Mouse (Mus musculus) small intestine, adult 2 months (tissue): ENCODE measurements around the gene Ust. TPM values are rescaled to one million over a fixed set of nuclear protein-coding genes. Genes with fewer than 3 reads are reported as not detected.

Experiments used
- H3K27ac ChIP-seq: fragments of 200-500 bp; 2 replicates; pipeline ENCODE4 v1.5.1; 2012; ENCODE audit warnings: low read depth, low read length, control low read depth, inconsistent platforms; ENCODE audit not compliant: insufficient read depth
- H3K27me3 ChIP-seq: fragments of 200-500 bp; 2 replicates; pipeline ENCODE4 v1.6.1; 2012; ENCODE audit warnings: mild to moderate bottlenecking, moderate library complexity, low read length, inconsistent platforms; ENCODE audit not compliant: control insufficient read depth, insufficient read depth
- H3K36me3 ChIP-seq: fragments of 200-500 bp; 2 replicates; pipeline ENCODE4 v1.6.1; 2012; ENCODE audit warnings: mild to moderate bottlenecking, low read length, control low read depth, inconsistent platforms; ENCODE audit not compliant: control insufficient read depth, insufficient read depth
- H3K4me1 ChIP-seq: fragments of 200-500 bp; 2 replicates; pipeline ENCODE4 v1.6.1; 2012; ENCODE audit warnings: low read length, inconsistent platforms, mixed read lengths; ENCODE audit not compliant: control insufficient read depth, insufficient read depth, insufficient read length
- H3K4me3 ChIP-seq: fragments of 200-500 bp; 2 replicates; pipeline ENCODE4 v1.5.1; 2012; ENCODE audit warnings: low read depth, mild to moderate bottlenecking, control low read depth, inconsistent platforms, low read length, moderate library complexity
- CTCF ChIP-seq: fragments of 200-500 bp; IDR thresholded peaks from 2 replicates; pipeline ENCODE4 v1.5.1; 2012; ENCODE audit warnings: low read depth, mild to moderate bottlenecking, control low read depth, inconsistent platforms, low read length, moderate library complexity, mixed read lengths; ENCODE audit not compliant: insufficient replicate concordance, insufficient read length; ENCODE audit errors: extremely low read depth
- POLR2A ChIP-seq: fragments of 200-500 bp; IDR thresholded peaks from 2 replicates; pipeline ENCODE4 v1.6.1; 2012; ENCODE audit warnings: low read depth, mild to moderate bottlenecking, control low read depth, inconsistent platforms, low read length, moderate library complexity
- WGBS: fragments of 180-500 bp; shearing (Covaris S2); methylation state at CpG from one replicate; pipeline ENCODE4 v1.1.7; 2018; 5-methylcytosine and 5-hydroxymethylcytosine counted together
- polyA plus RNA-seq: library from polyadenylated mRNA; depleted of rRNA; stranded (reverse); fragments of >200 nt; gene quantifications from 2 replicates; pipeline ENCODE4 v1.2.3, GENCODE M21; 2012

The Ust gene
- polyA plus RNA-seq, 1 experiment = 0.33 TPM

DNA sequence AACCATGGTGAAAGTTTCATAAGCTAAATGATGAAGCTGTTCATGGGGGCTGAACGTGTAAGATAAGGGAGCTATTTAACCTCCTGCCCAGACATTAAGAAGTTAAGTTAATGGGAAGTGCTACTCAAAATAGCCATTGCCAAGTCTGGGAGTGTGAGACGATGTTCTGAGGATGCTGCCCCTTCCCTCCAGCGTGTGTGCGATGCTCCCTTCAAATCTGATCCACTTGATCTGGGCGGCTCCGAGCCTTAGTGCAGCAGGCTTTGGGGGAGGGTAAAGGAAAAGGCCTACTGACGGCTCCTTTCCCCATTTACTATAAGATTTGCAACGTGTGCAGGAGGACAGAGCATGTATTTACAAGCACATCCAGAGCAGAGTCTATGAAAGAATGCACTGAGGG lies 301.7 kb downstream of the Ust start:
- Histone ChIP-seq H3K27ac (no peak overlapping the region), H3K4me1 (peaks cover 6% of the 10 kb centered on the region; the same call in 1 of the 2 replicates), H3K4me3 (no peak overlapping the region), H3K36me3 (no peaks in the 10 kb centered on the region), H3K27me3 (no peaks in the 10 kb centered on the region)
- no peak for TF ChIP-seq POLR2A
- TF ChIP-seq CTCF = no peak
- WGBS = 73% methylated on average over 8 of the region's 8 CpGs

DNA sequence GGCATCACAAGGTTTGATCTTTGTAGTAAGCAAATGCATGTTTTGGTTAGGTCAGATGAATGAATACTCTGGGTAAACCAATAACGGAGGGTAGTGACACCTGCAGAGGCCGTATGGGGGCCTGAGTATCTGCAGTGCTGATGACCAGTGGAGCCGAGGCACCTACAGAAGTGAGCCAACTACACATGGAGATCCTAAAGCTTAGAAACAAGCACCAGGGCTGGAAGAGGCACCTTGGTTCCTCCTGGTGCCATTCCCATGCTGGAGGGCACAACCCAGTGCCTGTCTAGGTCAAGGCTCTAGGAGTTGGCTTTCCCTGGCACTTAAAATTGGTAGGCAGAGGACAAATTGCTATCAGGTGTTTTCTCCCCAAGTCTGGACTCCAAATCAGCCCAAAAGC lies 303.4 kb downstream of the Ust start:
- TF ChIP-seq POLR2A (no peak), CTCF (no peak)

GRCm38 (mm10) chr10:8213906-8214421 lies 304.7 kb downstream of the Ust start:
- 12% methylated on average over 16 of the region's 16 CpGs for WGBS
- Histone ChIP-seq H3K36me3 (no peaks in the 10 kb centered on the region), H3K4me3 (peak overlapping the region; percentile 50)

More for the DNA sequence above, 303.4 kb downstream of the Ust start:
- H3K4me1 ChIP-seq = peaks cover 6% of the 10 kb centered on the region; the same call in 1 of the 2 replicates
- no peak overlapping the region for H3K27ac ChIP-seq
- 94% methylated on average over 3 of the region's 3 CpGs for WGBS
- H3K27me3 ChIP-seq = no peaks in the 10 kb centered on the region
- H3K4me3 ChIP-seq = no peak overlapping the region
- H3K36me3 ChIP-seq = no peaks in the 10 kb centered on the region

DNA sequence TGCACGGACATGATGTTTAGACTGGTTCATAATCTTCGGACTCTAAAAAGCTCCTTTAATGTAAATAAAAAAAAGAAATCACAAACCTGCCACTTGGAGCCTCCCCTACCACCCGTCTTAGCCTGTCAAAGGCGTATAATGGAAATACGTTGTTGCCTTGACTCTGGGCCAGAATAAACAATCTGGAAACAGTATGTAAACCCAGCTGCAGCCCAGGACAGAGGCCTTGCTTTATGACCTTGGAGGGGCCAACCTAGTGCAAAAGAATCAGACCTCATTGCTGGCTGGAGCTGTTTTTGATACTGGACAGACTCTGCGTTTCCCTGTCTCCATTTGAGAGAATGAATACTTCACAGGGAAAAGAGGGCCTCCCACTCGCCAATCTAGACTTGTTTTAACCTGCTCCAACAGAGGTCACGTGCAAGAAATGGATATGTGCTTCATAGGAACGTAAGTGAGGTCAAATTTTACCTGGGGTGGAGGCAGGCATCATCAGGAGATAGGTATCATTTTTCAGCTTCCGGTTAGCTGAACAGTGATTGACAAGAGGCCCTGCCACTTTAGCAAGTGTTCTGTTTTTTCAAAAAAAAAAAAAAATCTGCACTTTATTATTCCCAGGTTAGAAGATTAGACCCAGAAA lies 305.2 kb downstream of the Ust start:
- Histone ChIP-seq H3K27ac (peak overlapping the region; percentile 37; the same call in 1 of the 2 replicates), H3K27me3 (no peaks in the 10 kb centered on the region)
- TF ChIP-seq CTCF = no peak
- no peak for TF ChIP-seq POLR2A

More at GRCm38 (mm10) chr10:8213906-8214421, 304.7 kb downstream of the Ust start:
- Histone ChIP-seq H3K4me1 (peaks cover 6% of the 10 kb centered on the region; the same call in 1 of the 2 replicates), H3K27me3 (no peaks in the 10 kb centered on the region), H3K27ac (peak overlapping the region; percentile 37)
- TF ChIP-seq CTCF = no peak
- TF ChIP-seq POLR2A = no peak

DNA sequence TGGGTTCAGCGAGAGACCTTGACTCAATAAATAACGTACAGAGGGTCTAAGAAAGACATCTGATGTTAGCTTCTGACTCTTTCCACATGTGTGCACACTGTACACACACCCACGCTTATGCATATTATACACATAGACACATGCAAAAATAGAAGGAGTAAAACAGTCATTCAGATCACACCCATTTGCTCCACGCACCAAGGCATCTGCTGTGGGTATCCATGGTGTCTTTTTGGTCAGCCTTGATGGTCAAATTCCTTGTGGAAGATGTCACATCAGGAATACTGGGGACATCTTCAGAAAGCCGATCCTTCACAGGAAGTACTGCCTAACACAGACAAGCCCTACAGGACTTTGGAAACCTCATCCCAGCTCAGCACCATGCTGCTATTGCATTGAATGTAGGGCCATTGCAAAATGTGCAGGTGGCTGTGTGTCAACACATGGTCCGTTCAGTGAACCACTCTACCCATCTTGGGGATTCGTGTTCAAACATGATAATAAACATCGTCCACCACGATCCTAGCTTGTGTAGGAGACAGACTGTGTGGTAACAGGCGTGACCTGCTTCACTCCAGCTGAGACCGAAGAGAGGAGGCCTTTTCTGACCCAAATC lies 305.9 kb downstream of the Ust start:
- no peak for TF ChIP-seq POLR2A
- no peak for TF ChIP-seq CTCF
- no peak overlapping the region for H3K4me3 ChIP-seq
- H3K27me3 ChIP-seq = no peaks in the 10 kb centered on the region
- WGBS = 72% methylated on average over 11 of the region's 11 CpGs
- peaks cover 6% of the 10 kb centered on the region; the same call in 1 of the 2 replicates for H3K4me1 ChIP-seq
- no peak overlapping the region for H3K27ac ChIP-seq
- no peaks in the 10 kb centered on the region for H3K36me3 ChIP-seq

More for the DNA sequence above, 305.2 kb downstream of the Ust start:
- Histone ChIP-seq H3K4me3 (peak overlapping the region; percentile 50; the same call in 1 of the 2 replicates), H3K36me3 (no peaks in the 10 kb centered on the region), H3K4me1 (peaks cover 6% of the 10 kb centered on the region; the same call in 1 of the 2 replicates)
- 25% methylated on average over 10 of the region's 10 CpGs for WGBS

GRCm38 (mm10) chr10:8211694-8212093 lies 306.9 kb downstream of the Ust start:
- no peak overlapping the region for H3K27ac ChIP-seq
- no peaks in the 10 kb centered on the region for H3K27me3 ChIP-seq
- TF ChIP-seq CTCF (no peak), POLR2A (no peak)
- no peak overlapping the region for H3K4me3 ChIP-seq
- peaks cover 6% of the 10 kb centered on the region; the same call in 1 of the 2 replicates for H3K4me1 ChIP-seq
- WGBS = 90% methylated on average over 5 of the region's 5 CpGs
- H3K36me3 ChIP-seq = no peaks in the 10 kb centered on the region

- H3K27me3 ChIP-seq = no peaks in the 10 kb centered on the region
- H3K4me3 ChIP-seq = no peak overlapping the region
- no peak overlapping the region for H3K27ac ChIP-seq
- TF ChIP-seq POLR2A (no peak), CTCF (no peak)
- H3K36me3 ChIP-seq = no peaks in the 10 kb centered on the region
- peaks cover 6% of the 10 kb centered on the region; the same call in 1 of the 2 replicates for H3K4me1 ChIP-seq
- WGBS = 94% methylated on average over 3 of the region's 3 CpGs
Measured at GRCm38 (mm10) chr10:8210366-8210765, 308.3 kb downstream of the Ust start.
